Mouse (Mus musculus): Measurements from ENCODE around the gene Gm45062.

The Gm45062 gene

GRCm38 (mm10) chr6:8414020-8414419, 154.8 kb downstream of the Gm45062 start:
- in situ Hi-C loops (cut with MboI, MseI) = no loop called here

- in situ Hi-C loops (cut with MboI, MseI) = no loop called here
These were observed 156.6 kb downstream of the Gm45062 start for GRCm38 (mm10) chr6:8415823-8416222.

GRCm38 (mm10) chr6:8416802-8417569, 157.7 kb downstream of the Gm45062 start:
- in situ Hi-C loops (cut with MboI, MseI) = no loop called here

GRCm38 (mm10) chr6:8419485-8420186, 160.4 kb downstream of the Gm45062 start:
- in situ Hi-C loops (cut with MboI, MseI) = no loop called here

GRCm38 (mm10) chr6:8420187-8420503, 160.9 kb downstream of the Gm45062 start:
- in situ Hi-C loops (cut with MboI, MseI) = no loop called here

GRCm38 (mm10) chr6:8421421-8421820, 162.2 kb downstream of the Gm45062 start:
- in situ Hi-C loops (cut with MboI, MseI) = no loop called here

GRCm38 (mm10) chr6:8421959-8422581, 162.8 kb downstream of the Gm45062 start:
- in situ Hi-C loops (cut with MboI, MseI) = no loop called here

- in situ Hi-C loops (cut with MboI, MseI) = no loop called here
These were observed 163.9 kb downstream of the Gm45062 start for GRCm38 (mm10) chr6:8423142-8423541.

- in situ Hi-C loops (cut with MboI, MseI) = no loop called here
These were observed 168.4 kb downstream of the Gm45062 start for GRCm38 (mm10) chr6:8427692-8428091.

- in situ Hi-C loops (cut with MboI, MseI) = no loop called here
These were observed 171.5 kb downstream of the Gm45062 start for GRCm38 (mm10) chr6:8430610-8431234.

GRCm38 (mm10) chr6:8433179-8433578, 173.9 kb downstream of the Gm45062 start:
- in situ Hi-C loops (cut with MboI, MseI) = no loop called here

GRCm38 (mm10) chr6:8437937-8438336, 178.7 kb downstream of the Gm45062 start:
- in situ Hi-C loops (cut with MboI, MseI) = no loop called here

GRCm38 (mm10) chr6:8441814-8442213, 182.6 kb downstream of the Gm45062 start:
- in situ Hi-C loops (cut with MboI, MseI) = no loop called here

GRCm38 (mm10) chr6:8446786-8447185, 187.5 kb downstream of the Gm45062 start:
- in situ Hi-C loops (cut with MboI, MseI) = no loop called here

- in situ Hi-C loops (cut with MboI, MseI) = no loop called here
These were observed 196.3 kb downstream of the Gm45062 start for GRCm38 (mm10) chr6:8455599-8455998.

- in situ Hi-C loops (cut with MboI, MseI) = no loop called here
These were observed 199.3 kb downstream of the Gm45062 start for GRCm38 (mm10) chr6:8458596-8458995.

- in situ Hi-C loops (cut with MboI, MseI) = no loop called here
These were observed 203.2 kb downstream of the Gm45062 start for GRCm38 (mm10) chr6:8462447-8462846.

GRCm38 (mm10) chr6:8465388-8465787, 206.1 kb downstream of the Gm45062 start:
- in situ Hi-C loops (cut with MboI, MseI) = no loop called here

- in situ Hi-C loops (cut with MboI, MseI) = no loop called here
These were observed 206.7 kb downstream of the Gm45062 start for GRCm38 (mm10) chr6:8465985-8466384.

GRCm38 (mm10) chr6:8467667-8468337, 208.6 kb downstream of the Gm45062 start:
- in situ Hi-C loops (cut with MboI, MseI) = no loop called here

- in situ Hi-C loops (cut with MboI, MseI) = no loop called here
These were observed 210.7 kb downstream of the Gm45062 start for GRCm38 (mm10) chr6:8469918-8470317.

- in situ Hi-C loops (cut with MboI, MseI) = no loop called here
These were observed 212.9 kb downstream of the Gm45062 start for GRCm38 (mm10) chr6:8472125-8472524.
